Mouse (Mus musculus): ENCODE results near the gene Negr1. TPM values are rescaled to one million over a fixed set of nuclear protein-coding genes. Genes with fewer than 3 reads are reported as not detected.

The Negr1 gene
- polyA plus RNA-seq, 1 experiment from 2014 or later, result 1.9 TPM

- ATAC-seq (ENCODE audit: insufficient number of reproducible peaks, low FRiP score, low TSS enrichment, low read depth), result no peak
- no peak overlapping the region for H3K9ac ChIP-seq (ENCODE audit: low read length)
- H3K9me3 ChIP-seq (ENCODE audit: control insufficient read depth, low read length), result no peaks in the 10 kb centered on the region
- no peak for DNase-seq (ENCODE audit: low spot score)
- no peaks in the 10 kb centered on the region for H3K36me3 ChIP-seq (ENCODE audit: control insufficient read depth, insufficient read depth, low read length)
- no peak overlapping the region for H3K4me3 ChIP-seq (ENCODE audit: low read depth, low read length)
- H3K4me2 ChIP-seq (ENCODE audit: low read depth, severe bottlenecking), result no peak overlapping the region
- no peak overlapping the region for H3K27ac ChIP-seq (replicated peaks; ENCODE audit: low read depth, low read length)
- no peaks in the 10 kb centered on the region for H3K4me1 ChIP-seq (ENCODE audit: control insufficient read depth, insufficient read depth, low read length)
- WGBS, result 21% methylated on average over 3 of the region's 3 CpGs
- peaks cover 16% of the 10 kb centered on the region for H3K27me3 ChIP-seq (ENCODE audit: control insufficient read depth, insufficient read depth, low read length)
These were observed 1.8 kb downstream of the Negr1 start for GRCm38 (mm10) chr3:156563353-156563752.

DNA sequence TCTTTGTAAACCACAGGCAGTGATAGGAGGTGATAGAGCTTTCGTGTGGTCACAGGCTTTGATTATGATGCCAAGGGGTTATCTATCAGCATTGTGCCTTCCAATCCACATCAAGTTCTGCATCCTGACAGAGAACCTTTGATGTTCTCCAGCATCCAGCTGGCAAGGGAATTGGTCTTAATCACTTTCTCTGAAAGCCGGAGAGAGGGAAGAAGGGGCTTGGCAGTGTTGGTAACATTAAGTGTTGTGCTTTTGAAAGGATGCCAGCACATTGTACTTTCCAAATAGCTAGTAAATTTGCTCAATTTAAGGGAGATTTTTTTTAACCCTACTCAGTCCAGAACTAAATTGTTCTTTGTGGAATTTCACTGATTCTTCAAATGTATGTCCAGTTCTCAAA lies 11.9 kb downstream of the Negr1 start:
- 22% methylated on average over 2 of the region's 2 CpGs for WGBS
- Histone ChIP-seq H3K4me3 (ENCODE audit: low read depth, low read length) (no peak overlapping the region), H3K9me3 (ENCODE audit: control insufficient read depth, low read length) (no peaks in the 10 kb centered on the region), H3K36me3 (ENCODE audit: control insufficient read depth, insufficient read depth, low read length) (no peaks in the 10 kb centered on the region), H3K4me1 (ENCODE audit: control insufficient read depth, insufficient read depth, low read length) (no peaks in the 10 kb centered on the region), H3K27me3 (ENCODE audit: control insufficient read depth, insufficient read depth, low read length) (no peaks in the 10 kb centered on the region), H3K4me2 (ENCODE audit: low read depth, severe bottlenecking) (no peak overlapping the region), H3K9ac (ENCODE audit: low read length) (no peak overlapping the region), H3K27ac (replicated peaks; ENCODE audit: low read depth, low read length) (no peak overlapping the region)
- ATAC-seq (ENCODE audit: insufficient number of reproducible peaks, low FRiP score, low TSS enrichment, low read depth), result no peak
- no peak for DNase-seq (ENCODE audit: low spot score)

GRCm38 (mm10) chr3:156576292-156576691 lies 14.7 kb downstream of the Negr1 start:
- Histone ChIP-seq H3K36me3 (ENCODE audit: control insufficient read depth, insufficient read depth, low read length) (no peaks in the 10 kb centered on the region), H3K27me3 (ENCODE audit: control insufficient read depth, insufficient read depth, low read length) (no peaks in the 10 kb centered on the region), H3K27ac (replicated peaks; ENCODE audit: low read depth, low read length) (no peak overlapping the region), H3K9me3 (ENCODE audit: control insufficient read depth, low read length) (no peaks in the 10 kb centered on the region), H3K4me3 (ENCODE audit: low read depth, low read length) (no peak overlapping the region), H3K4me1 (ENCODE audit: control insufficient read depth, insufficient read depth, low read length) (no peaks in the 10 kb centered on the region), H3K9ac (ENCODE audit: low read length) (no peak overlapping the region), H3K4me2 (ENCODE audit: low read depth, severe bottlenecking) (no peak overlapping the region)
- WGBS, result 85% methylated on average over 1 of the region's 1 CpGs
- ATAC-seq (ENCODE audit: insufficient number of reproducible peaks, low FRiP score, low TSS enrichment, low read depth) (no peak), DNase-seq (ENCODE audit: low spot score) (no peak)

DNA sequence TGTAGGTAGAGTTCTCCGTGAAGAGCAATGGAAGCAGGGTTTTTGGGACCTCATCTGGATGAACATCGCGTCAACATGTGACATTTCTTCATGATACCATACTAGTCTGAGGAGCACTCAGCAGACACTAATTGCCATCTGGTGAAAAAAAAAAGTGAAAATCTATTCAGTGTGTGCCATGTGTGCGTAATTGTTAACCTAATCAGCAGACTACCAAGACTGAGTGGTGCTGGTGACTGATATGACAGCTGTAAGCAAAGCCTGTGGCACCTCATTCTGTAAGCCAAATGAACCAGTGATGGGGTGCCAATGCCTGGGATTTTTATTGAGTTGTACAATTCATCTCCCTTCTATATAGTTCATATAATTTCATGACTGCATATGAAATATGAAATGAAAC lies 29.0 kb downstream of the Negr1 start:
- no peak overlapping the region for H3K9ac ChIP-seq (ENCODE audit: low read length)
- no peak overlapping the region for H3K4me3 ChIP-seq (ENCODE audit: low read depth, low read length)
- H3K4me2 ChIP-seq (ENCODE audit: low read depth, severe bottlenecking), result no peak overlapping the region
- H3K9me3 ChIP-seq (ENCODE audit: control insufficient read depth, low read length), result no peaks in the 10 kb centered on the region
- no peaks in the 10 kb centered on the region for H3K36me3 ChIP-seq (ENCODE audit: control insufficient read depth, insufficient read depth, low read length)
- H3K27ac ChIP-seq (replicated peaks; ENCODE audit: low read depth, low read length), result no peak overlapping the region
- no peaks in the 10 kb centered on the region for H3K4me1 ChIP-seq (ENCODE audit: control insufficient read depth, insufficient read depth, low read length)
- DNase-seq (ENCODE audit: low spot score), result no peak
- no peak for ATAC-seq (ENCODE audit: insufficient number of reproducible peaks, low FRiP score, low TSS enrichment, low read depth)
- no peaks in the 10 kb centered on the region for H3K27me3 ChIP-seq (ENCODE audit: control insufficient read depth, insufficient read depth, low read length)
- WGBS, result 86% methylated on average over 4 of the region's 4 CpGs

DNA sequence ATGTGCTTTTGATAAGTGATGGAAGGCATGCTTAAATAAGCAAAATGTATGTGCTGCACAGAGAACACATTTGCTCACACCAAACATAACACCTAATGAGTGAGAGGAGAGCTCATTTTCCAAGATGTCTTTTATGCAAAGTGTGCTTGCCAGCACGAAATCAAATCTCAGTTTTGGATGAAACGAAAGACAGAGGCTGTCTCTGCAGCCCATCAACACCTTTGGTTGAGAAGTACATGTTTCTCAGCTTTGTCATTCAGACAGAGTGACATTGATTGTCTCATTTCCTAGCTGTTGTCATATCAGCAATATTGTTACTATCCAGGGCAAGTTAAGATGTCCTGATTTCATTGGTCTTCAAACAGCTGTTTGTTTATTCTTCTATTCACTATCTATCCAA lies 29.5 kb downstream of the Negr1 start:
- WGBS, result 82% methylated on average over 2 of the region's 2 CpGs
- Histone ChIP-seq H3K4me1 (ENCODE audit: control insufficient read depth, insufficient read depth, low read length) (no peaks in the 10 kb centered on the region), H3K27me3 (ENCODE audit: control insufficient read depth, insufficient read depth, low read length) (no peaks in the 10 kb centered on the region), H3K36me3 (ENCODE audit: control insufficient read depth, insufficient read depth, low read length) (no peaks in the 10 kb centered on the region), H3K27ac (replicated peaks; ENCODE audit: low read depth, low read length) (no peak overlapping the region), H3K9me3 (ENCODE audit: control insufficient read depth, low read length) (no peaks in the 10 kb centered on the region), H3K4me2 (ENCODE audit: low read depth, severe bottlenecking) (no peak overlapping the region), H3K9ac (ENCODE audit: low read length) (no peak overlapping the region), H3K4me3 (ENCODE audit: low read depth, low read length) (no peak overlapping the region)
- DNase-seq (ENCODE audit: low spot score), result no peak
- ATAC-seq (ENCODE audit: insufficient number of reproducible peaks, low FRiP score, low TSS enrichment, low read depth), result no peak

DNA sequence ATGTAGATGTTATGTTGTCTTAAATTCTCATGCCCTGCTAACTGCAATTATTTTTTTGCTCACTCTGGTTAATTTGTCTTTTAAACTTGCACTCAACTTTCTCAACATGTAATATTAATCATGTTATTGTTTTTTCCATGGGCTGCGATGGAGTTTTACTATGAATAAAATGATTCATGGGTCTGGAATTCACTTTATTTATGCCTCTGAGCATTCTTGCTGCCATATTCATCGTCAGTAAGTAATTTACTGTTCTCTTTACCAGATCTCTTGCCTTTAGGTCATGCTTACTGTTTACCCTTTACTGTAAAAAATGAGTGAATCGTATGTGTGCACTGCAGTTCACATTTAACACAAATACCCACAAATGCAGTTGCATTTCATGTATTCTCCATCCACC lies 45.3 kb downstream of the Negr1 start:
- H3K27me3 ChIP-seq (ENCODE audit: control insufficient read depth, insufficient read depth, low read length), result no peaks in the 10 kb centered on the region
- no peaks in the 10 kb centered on the region for H3K9me3 ChIP-seq (ENCODE audit: control insufficient read depth, low read length)
- H3K9ac ChIP-seq (ENCODE audit: low read length), result no peak overlapping the region
- no peaks in the 10 kb centered on the region for H3K36me3 ChIP-seq (ENCODE audit: control insufficient read depth, insufficient read depth, low read length)
- no peak overlapping the region for H3K4me3 ChIP-seq (ENCODE audit: low read depth, low read length)
- H3K27ac ChIP-seq (replicated peaks; ENCODE audit: low read depth, low read length), result no peak overlapping the region
- no peak for DNase-seq (ENCODE audit: low spot score)
- no peak overlapping the region for H3K4me2 ChIP-seq (ENCODE audit: low read depth, severe bottlenecking)
- H3K4me1 ChIP-seq (ENCODE audit: control insufficient read depth, insufficient read depth, low read length), result no peaks in the 10 kb centered on the region
- 78% methylated on average over 3 of the region's 3 CpGs for whole genome bisulfite sequencing
- ATAC-seq (ENCODE audit: insufficient number of reproducible peaks, low FRiP score, low TSS enrichment, low read depth), result no peak

GRCm38 (mm10) chr3:156619921-156620320 lies 58.3 kb downstream of the Negr1 start:
- Histone ChIP-seq H3K4me3 (ENCODE audit: low read depth, low read length) (no peak overlapping the region), H3K27me3 (ENCODE audit: control insufficient read depth, insufficient read depth, low read length) (no peaks in the 10 kb centered on the region), H3K36me3 (ENCODE audit: control insufficient read depth, insufficient read depth, low read length) (no peaks in the 10 kb centered on the region), H3K9ac (ENCODE audit: low read length) (no peak overlapping the region), H3K9me3 (ENCODE audit: control insufficient read depth, low read length) (no peaks in the 10 kb centered on the region), H3K27ac (replicated peaks; ENCODE audit: low read depth, low read length) (no peak overlapping the region), H3K4me2 (ENCODE audit: low read depth, severe bottlenecking) (no peak overlapping the region), H3K4me1 (ENCODE audit: control insufficient read depth, insufficient read depth, low read length) (no peaks in the 10 kb centered on the region)
- 97% methylated on average over 2 of the region's 2 CpGs for WGBS
- ATAC-seq (ENCODE audit: insufficient number of reproducible peaks, low FRiP score, low TSS enrichment, low read depth) (no peak), DNase-seq (ENCODE audit: low spot score) (no peak)

DNA sequence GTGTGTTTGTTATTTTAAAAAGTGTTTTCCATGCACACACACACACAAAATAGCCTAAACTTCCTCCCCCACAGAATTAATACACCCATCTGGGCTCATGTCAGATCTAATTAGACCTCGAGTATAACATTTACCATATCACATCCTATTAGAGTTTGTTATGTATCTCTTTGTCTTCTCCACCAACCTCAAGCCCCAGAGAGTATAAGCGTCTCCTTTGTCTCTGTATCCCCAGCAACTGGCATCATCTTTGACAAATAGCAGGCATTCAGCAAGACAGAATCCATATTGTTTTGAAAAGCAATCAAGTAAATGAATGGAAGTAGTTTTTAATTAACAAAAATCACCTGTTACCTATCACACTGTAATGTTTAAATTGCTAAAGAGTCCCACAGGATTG lies 67.0 kb downstream of the Negr1 start:
- DNase-seq (ENCODE audit: low spot score) (no peak), ATAC-seq (ENCODE audit: insufficient number of reproducible peaks, low FRiP score, low TSS enrichment, low read depth) (no peak)
- H3K4me2 ChIP-seq (ENCODE audit: low read depth, severe bottlenecking), result no peak overlapping the region
- H3K9me3 ChIP-seq (ENCODE audit: control insufficient read depth, low read length), result no peaks in the 10 kb centered on the region
- no peak overlapping the region for H3K4me3 ChIP-seq (ENCODE audit: low read depth, low read length)
- H3K27ac ChIP-seq (replicated peaks; ENCODE audit: low read depth, low read length), result no peak overlapping the region
- no peak overlapping the region for H3K9ac ChIP-seq (ENCODE audit: low read length)
- no peaks in the 10 kb centered on the region for H3K27me3 ChIP-seq (ENCODE audit: control insufficient read depth, insufficient read depth, low read length)
- no peaks in the 10 kb centered on the region for H3K4me1 ChIP-seq (ENCODE audit: control insufficient read depth, insufficient read depth, low read length)
- 79% methylated on average over 2 of the region's 2 CpGs for WGBS
- no peaks in the 10 kb centered on the region for H3K36me3 ChIP-seq (ENCODE audit: control insufficient read depth, insufficient read depth, low read length)

- Histone ChIP-seq H3K9ac (ENCODE audit: low read length) (no peak overlapping the region), H3K4me3 (ENCODE audit: low read depth, low read length) (no peak overlapping the region), H3K27me3 (ENCODE audit: control insufficient read depth, insufficient read depth, low read length) (no peaks in the 10 kb centered on the region), H3K36me3 (ENCODE audit: control insufficient read depth, insufficient read depth, low read length) (no peaks in the 10 kb centered on the region), H3K27ac (replicated peaks; ENCODE audit: low read depth, low read length) (no peak overlapping the region), H3K4me2 (ENCODE audit: low read depth, severe bottlenecking) (no peak overlapping the region), H3K4me1 (ENCODE audit: control insufficient read depth, insufficient read depth, low read length) (no peaks in the 10 kb centered on the region), H3K9me3 (ENCODE audit: control insufficient read depth, low read length) (no peaks in the 10 kb centered on the region)
- WGBS, result 47% methylated on average over 3 of the region's 3 CpGs
- DNase-seq (ENCODE audit: low spot score), result no peak
- ATAC-seq (ENCODE audit: insufficient number of reproducible peaks, low FRiP score, low TSS enrichment, low read depth), result no peak
These were observed 71.3 kb downstream of the Negr1 start for GRCm38 (mm10) chr3:156632942-156633341.

Data from limb, embryonic 11.5 days (tissue).